ENCODE assay signal across 8 mouse cellular contexts in genomic region chr9:75434172-75434793, GRCm38 (mm10). TPM values are rescaled to one million over a fixed set of nuclear protein-coding genes. Genes with fewer than 3 reads are reported as not detected.
A peak's percentile ranks its signal among the peaks of the same experiment; 100 is the strongest.
DNase-seq lines count a peak whose midpoint lies in the region; ATAC-seq and TF ChIP-seq lines count a peak whose summit lies in the region.

No protein-coding gene starts in this region.

- no peaks in the 10 kb centered on the region for H3K9me3 ChIP-seq in forebrain, embryonic 10.5 days
- no peaks in the 10 kb centered on the region for H3K9me3 ChIP-seq in forebrain, embryonic 15.5 days
- no peaks in the 10 kb centered on the region for H3K9me3 ChIP-seq in E14TG2a.4 (ENCODE audit: low read length)
- H3K9me3 ChIP-seq in megakaryocyte, embryonic 14.5 days, result no peaks in the 10 kb centered on the region

- no peaks in the 10 kb centered on the region for H3K27me3 ChIP-seq in forebrain, embryonic 10.5 days (ENCODE audit: poor library complexity, severe bottlenecking)
- H3K27me3 ChIP-seq in forebrain, embryonic 15.5 days, result no peaks in the 10 kb centered on the region
- H3K27me3 ChIP-seq in E14TG2a.4 (ENCODE audit: insufficient read depth, low read length), result no peaks in the 10 kb centered on the region
- H3K27me3 ChIP-seq in megakaryocyte, embryonic 14.5 days (replicated peaks), result no peaks in the 10 kb centered on the region
- H3K27me3 ChIP-seq in thymus, adult 2 months (ENCODE audit: control insufficient read depth, insufficient read depth, low read length), result no peaks in the 10 kb centered on the region

- no peak for DNase-seq in forebrain, embryonic 10.5 days (ENCODE audit: extremely low spot score, low spot score)
- peak; percentile 49 to 52 for DNase-seq in heart, postnatal 36 days
- peak; percentile 12 to 38 for DNase-seq in layer of hippocampus, adult 2 months (ENCODE audit: low spot score in 2 of 2)
- peak; percentile 64 for DNase-seq in thymus, adult 2 months

- no peaks in the 10 kb centered on the region for H3K36me3 ChIP-seq in forebrain, embryonic 10.5 days (replicated peaks)
- no peaks in the 10 kb centered on the region for H3K36me3 ChIP-seq in forebrain, embryonic 15.5 days
- no peaks in the 10 kb centered on the region for H3K36me3 ChIP-seq in E14TG2a.4 (ENCODE audit: insufficient read depth, low read length)
- no peaks in the 10 kb centered on the region for H3K36me3 ChIP-seq in megakaryocyte, embryonic 14.5 days (replicated peaks; ENCODE audit: low read length)
- H3K36me3 ChIP-seq in thymus, adult 2 months (ENCODE audit: control insufficient read depth, insufficient read depth, low read length), result no peaks in the 10 kb centered on the region

- 55% methylated on average over 7 of the region's 7 CpGs for WGBS in forebrain, embryonic 10.5 days
- WGBS in forebrain, embryonic 15.5 days, result 41% methylated on average over 7 of the region's 7 CpGs
- WGBS in thymus, adult 2 months, result 10% methylated on average over 7 of the region's 7 CpGs

- ATAC-seq in forebrain, embryonic 15.5 days (replicated peaks), result no peak

- H3K4me1 ChIP-seq in forebrain, embryonic 10.5 days, result peaks cover 42% of the 10 kb centered on the region
- H3K4me1 ChIP-seq in forebrain, embryonic 15.5 days, result peaks cover 11% of the 10 kb centered on the region
- H3K4me1 ChIP-seq in E14TG2a.4 (replicated peaks; ENCODE audit: low read depth, low read length), result peaks cover 87% of the 10 kb centered on the region
- H3K4me1 ChIP-seq in cortical plate, adult 2 months (ENCODE audit: control insufficient read depth, insufficient read depth, low read length), result no peaks in the 10 kb centered on the region
- H3K4me1 ChIP-seq in megakaryocyte, embryonic 14.5 days, result peaks cover 89% of the 10 kb centered on the region
- peaks cover 25% of the 10 kb centered on the region for H3K4me1 ChIP-seq in thymus, adult 2 months (replicated peaks; ENCODE audit: control insufficient read depth, insufficient read depth, low read length)

- intact Hi-C loops in heart, postnatal 36 days (cut with DNase I), result loop anchor here (2.0 to 10.0 kb wide), 3 partner anchors 25 to 379 kb away; no protein-coding TSS in a partner anchor

- no peak for TF ChIP-seq POLR2A in cortical plate, adult 2 months (IDR thresholded peaks at IDR 0.05; ENCODE audit: extremely low read depth, insufficient read depth, low read length)
- no peak for TF ChIP-seq POLR2A in thymus, adult 2 months (IDR thresholded peaks at IDR 0.05; ENCODE audit: control insufficient read depth, extremely low read depth, insufficient read depth, low read length, poor library complexity)

- peak; percentile 45 for TF ChIP-seq CTCF in E14TG2a.4 (conservative IDR thresholded peaks at IDR 0.05; ENCODE audit: low read length)
- TF ChIP-seq CTCF in cortical plate, adult 2 months (IDR thresholded peaks at IDR 0.05; ENCODE audit: extremely low read depth, insufficient read depth, low read length), result peak; percentile 16; the same call in 1 of the 2 replicates
- peak; percentile 78 for TF ChIP-seq CTCF in layer of hippocampus, adult 2 months (conservative IDR thresholded peaks at IDR 0.05)
- no peak for TF ChIP-seq CTCF in thymus, adult 2 months (IDR thresholded peaks at IDR 0.05; ENCODE audit: borderline replicate concordance, control insufficient read depth, extremely low read depth, insufficient read depth, low read length, poor library complexity)

- no peak overlapping the region for H3K9ac ChIP-seq in forebrain, embryonic 15.5 days (replicated peaks)

- H3K27ac ChIP-seq in forebrain, embryonic 10.5 days, result 0 out of 2 replicates have a peak overlapping the region, but pooled peaks have one; percentile 17
- no peak overlapping the region for H3K27ac ChIP-seq in forebrain, embryonic 15.5 days (replicated peaks)
- H3K27ac ChIP-seq in cortical plate, adult 2 months (ENCODE audit: insufficient read depth, low read length), result no peak overlapping the region
- peak overlapping the region; percentile 12; the same call in 1 of the 2 replicates for H3K27ac ChIP-seq in layer of hippocampus, adult 2 months
- peak overlapping the region; percentile 35 for H3K27ac ChIP-seq in thymus, adult 2 months (ENCODE audit: control insufficient read depth, insufficient read depth, low read length)

- H3K4me3 ChIP-seq in forebrain, embryonic 10.5 days, result no peak overlapping the region
- no peak overlapping the region for H3K4me3 ChIP-seq in forebrain, embryonic 15.5 days
- no peak overlapping the region; the same call in 1 of the 2 replicates for H3K4me3 ChIP-seq in E14TG2a.4 (replicated peaks; ENCODE audit: low read length)
- H3K4me3 ChIP-seq in cortical plate, adult 2 months (ENCODE audit: insufficient read depth, low read length), result no peak overlapping the region
- no peak overlapping the region for H3K4me3 ChIP-seq in layer of hippocampus, adult 2 months
- H3K4me3 ChIP-seq in megakaryocyte, embryonic 14.5 days (replicated peaks), result peak overlapping the region; percentile 62
- H3K4me3 ChIP-seq in thymus, adult 2 months (ENCODE audit: control insufficient read depth, insufficient read depth, low read length), result no peak overlapping the region

- no peak overlapping the region for H3K4me2 ChIP-seq in forebrain, embryonic 15.5 days (replicated peaks)

RNA-seq across cellular contexts. Expression of gene Leo1, which starts 7.0 kb away (rescaled TPM):
- polyA plus RNA-seq in forebrain, embryonic 10.5 days (2016; fragmentation: Nextera tagmentation; extraction: Ambion mirVana), result 56.8 and 59.6 TPM in 2 replicates
- polyA plus RNA-seq in forebrain, embryonic 15.5 days (2015; fragmentation: Nextera tagmentation; extraction: Ambion mirVana), result 40.6 and 40.7 TPM in 2 replicates
- 12.9 and 13.0 TPM in 2 replicates for polyA plus RNA-seq in cortical plate, adult 2 months (2012; rRNA removed)
- 10 to 100 TPM; 11.3 to 15.0 TPM for total RNA-seq in heart, postnatal 36 days (2021)
- 10 to 100 TPM; 24.1 to 24.3 TPM for total RNA-seq in layer of hippocampus, adult 2 months (2021)
- polyA plus RNA-seq in megakaryocyte, embryonic 14.5 days (2012; ENCODE audit: insufficient read depth, low replicate concordance), result 3.6 and 17.0 TPM in 2 replicates
- polyA plus RNA-seq in thymus, adult 2 months (2012; rRNA removed), result 6.7 and 9.0 TPM in 2 replicates

RNA-seq across cellular contexts. Expression of gene Mapk6, which starts 24.5 kb away (rescaled TPM):
- polyA plus RNA-seq in forebrain, embryonic 10.5 days (2016; fragmentation: Nextera tagmentation; extraction: Ambion mirVana), result 132 and 144 TPM in 2 replicates
- 137 and 138 TPM in 2 replicates for polyA plus RNA-seq in forebrain, embryonic 15.5 days (2015; fragmentation: Nextera tagmentation; extraction: Ambion mirVana)
- polyA plus RNA-seq in cortical plate, adult 2 months (2012; rRNA removed), result 41.8 and 43.6 TPM in 2 replicates
- total RNA-seq in heart, postnatal 36 days (2021), result 10 to 100 TPM; 24.8 to 29.1 TPM
- 10 to 100 TPM; 23.5 to 24.8 TPM for total RNA-seq in layer of hippocampus, adult 2 months (2021)
- polyA plus RNA-seq in megakaryocyte, embryonic 14.5 days (2012; ENCODE audit: insufficient read depth, low replicate concordance), result 31.3 and 53.1 TPM in 2 replicates
- polyA plus RNA-seq in thymus, adult 2 months (2012; rRNA removed), result 31.7 and 38.4 TPM in 2 replicates

Comparison
In these comparisons a context has a peak if more than half of its experiments do, and no peak if none do; other contexts are left out.
1. H3K27ac ChIP-seq: peak in forebrain, embryonic 10.5 days (single experiment), layer of hippocampus, adult 2 months (single experiment) and thymus, adult 2 months (single experiment); none in forebrain, embryonic 15.5 days (single experiment) and cortical plate, adult 2 months (single experiment).